Mouse (Mus musculus): ENCODE results near the gene Qrfpr.

Gene Qrfpr

GRCm38 (mm10) chr3:36221743-36222682 is at the start of gene Qrfpr:
Gene Qrfpr, minus strand, starts transcription at chr3:36222313.
- no peak for DNase-seq

GRCm38 (mm10) chr3:36263873-36264272 is 41.8 kb upstream of the Qrfpr start:
- DNase-seq, result no peak

- no peak for DNase-seq
Observed at GRCm38 (mm10) chr3:36263265-36263664, 41.2 kb upstream of the Qrfpr start.

- DNase-seq, result no peak
Observed at GRCm38 (mm10) chr3:36250585-36250984, 28.5 kb upstream of the Qrfpr start.

- DNase-seq, result no peak
Observed at GRCm38 (mm10) chr3:36248446-36248845, 26.3 kb upstream of the Qrfpr start.

- DNase-seq, result no peak
Observed at GRCm38 (mm10) chr3:36229941-36230340, 7.8 kb upstream of the Qrfpr start.

- no peak for DNase-seq
Observed at GRCm38 (mm10) chr3:36227246-36227645, 5.1 kb upstream of the Qrfpr start.

GRCm38 (mm10) chr3:36223361-36223760 is 1.2 kb upstream of the Qrfpr start:
- no peak for DNase-seq

GRCm38 (mm10) chr3:36212758-36213157 is 9.4 kb downstream of the Qrfpr start:
- no peak for DNase-seq

GRCm38 (mm10) chr3:36210939-36211338 is 11.2 kb downstream of the Qrfpr start:
- no peak for DNase-seq

- DNase-seq, result no peak
Observed at GRCm38 (mm10) chr3:36209776-36210555, 12.1 kb downstream of the Qrfpr start.

GRCm38 (mm10) chr3:36207520-36208264 is 14.4 kb downstream of the Qrfpr start:
- no peak for DNase-seq

- no peak for DNase-seq
Observed at GRCm38 (mm10) chr3:36202932-36203331, 19.2 kb downstream of the Qrfpr start.

GRCm38 (mm10) chr3:36201098-36201497 is 21.0 kb downstream of the Qrfpr start:
- no peak for DNase-seq

GRCm38 (mm10) chr3:36189243-36189642 is 32.9 kb downstream of the Qrfpr start:
- no peak for DNase-seq

GRCm38 (mm10) chr3:36186510-36186909 is 35.6 kb downstream of the Qrfpr start:
- no peak for DNase-seq

GRCm38 (mm10) chr3:36181519-36181918 is 40.6 kb downstream of the Qrfpr start:
- no peak for DNase-seq

- DNase-seq, result no peak
Observed at GRCm38 (mm10) chr3:36173761-36174160, 48.4 kb downstream of the Qrfpr start.

GRCm38 (mm10) chr3:36171348-36171747 is 50.8 kb downstream of the Qrfpr start:
- no peak for DNase-seq

GRCm38 (mm10) chr3:36170670-36171210 is 51.4 kb downstream of the Qrfpr start:
- no peak for DNase-seq

GRCm38 (mm10) chr3:36155268-36155667 is 66.8 kb downstream of the Qrfpr start:
- no peak for DNase-seq

- DNase-seq, result peak; percentile 73 to 81
Observed at GRCm38 (mm10) chr3:36150934-36151686, 71.0 kb downstream of the Qrfpr start, which contains the start of gene D3Ertd254e. Gene D3Ertd254e, plus strand, starts transcription at chr3:36151017.
